Mouse (Mus musculus): ENCODE results near the gene Exosc6. TPM values are rescaled to one million over a fixed set of nuclear protein-coding genes. Genes with fewer than 3 reads are reported as not detected.

Gene Exosc6
- polyA plus RNA-seq, 1 experiment: 5.0 TPM

DNA sequence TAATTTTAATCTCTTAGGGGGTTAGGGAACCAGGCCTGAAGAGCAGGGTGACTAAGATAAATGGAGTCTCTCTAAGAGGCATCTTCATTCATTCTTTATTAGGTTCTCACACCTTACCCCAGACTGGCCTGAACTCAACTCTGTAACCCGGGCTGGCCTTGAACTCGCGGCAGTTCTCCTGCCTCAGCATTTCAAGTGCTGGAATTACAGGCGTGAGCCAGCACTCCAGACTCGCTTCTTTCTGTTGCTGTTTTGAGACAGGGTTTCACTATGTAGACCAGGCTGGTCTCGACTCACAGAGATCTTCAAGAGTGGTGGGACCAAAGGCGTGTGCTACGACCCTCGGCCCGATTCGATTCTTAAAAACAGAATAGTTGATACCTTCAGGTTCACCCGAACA lies 21.9 kb upstream of the Exosc6 start:
- Histone ChIP-seq H3K4me1 (ENCODE audit: control insufficient read depth) (peaks cover 49% of the 10 kb centered on the region), H3K4me3 (replicated peaks) (peak overlapping the region; percentile 97)
- no peak for TF ChIP-seq GATA1 (IDR thresholded peaks at IDR 0.05; ENCODE audit: low read length)
- no peak for TF ChIP-seq TAL1 (IDR thresholded peaks at IDR 0.05; ENCODE audit: low read length)

DNA sequence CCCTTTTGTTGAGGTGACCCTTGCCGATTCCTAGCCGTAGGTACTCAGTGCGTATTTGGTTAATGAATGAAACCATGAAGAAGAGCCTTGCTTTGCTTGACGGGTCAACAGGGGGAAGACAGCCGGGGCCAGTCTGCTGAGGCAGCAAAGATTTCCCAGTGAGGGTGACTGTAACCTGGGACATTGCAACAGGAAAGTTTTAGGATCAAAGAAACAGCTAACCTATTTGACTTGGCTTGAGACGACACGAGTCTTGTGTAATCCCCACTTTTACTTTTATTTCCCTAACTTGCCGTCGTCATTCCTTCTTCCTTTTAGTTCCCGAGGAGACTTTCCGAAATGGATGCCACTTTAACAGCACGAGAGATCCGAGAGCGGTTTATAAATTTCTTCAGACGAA lies 19.5 kb upstream of the Exosc6 start:
- H3K27me3 ChIP-seq (ENCODE audit: control insufficient read depth): peaks cover 1% of the 10 kb centered on the region
- peaks cover 72% of the 10 kb centered on the region for H3K36me3 ChIP-seq (ENCODE audit: control insufficient read depth)
- H3K4me1 ChIP-seq (ENCODE audit: control insufficient read depth): peaks cover 37% of the 10 kb centered on the region
- no peaks in the 10 kb centered on the region; the same call in 1 of the 2 replicates for H3K9me3 ChIP-seq (ENCODE audit: control insufficient read depth, low read length)
- peak overlapping the region; percentile 10 for H3K4me3 ChIP-seq (replicated peaks)
- TF ChIP-seq GATA1 (IDR thresholded peaks at IDR 0.05; ENCODE audit: low read length) (no peak), TAL1 (IDR thresholded peaks at IDR 0.05; ENCODE audit: low read length) (no peak)

More for the DNA sequence above, 21.9 kb upstream of the Exosc6 start:
- Histone ChIP-seq H3K27me3 (ENCODE audit: control insufficient read depth) (peaks cover 3% of the 10 kb centered on the region), H3K9me3 (ENCODE audit: control insufficient read depth, low read length) (no peaks in the 10 kb centered on the region; the same call in 1 of the 2 replicates), H3K36me3 (ENCODE audit: control insufficient read depth) (peaks cover 49% of the 10 kb centered on the region)

DNA sequence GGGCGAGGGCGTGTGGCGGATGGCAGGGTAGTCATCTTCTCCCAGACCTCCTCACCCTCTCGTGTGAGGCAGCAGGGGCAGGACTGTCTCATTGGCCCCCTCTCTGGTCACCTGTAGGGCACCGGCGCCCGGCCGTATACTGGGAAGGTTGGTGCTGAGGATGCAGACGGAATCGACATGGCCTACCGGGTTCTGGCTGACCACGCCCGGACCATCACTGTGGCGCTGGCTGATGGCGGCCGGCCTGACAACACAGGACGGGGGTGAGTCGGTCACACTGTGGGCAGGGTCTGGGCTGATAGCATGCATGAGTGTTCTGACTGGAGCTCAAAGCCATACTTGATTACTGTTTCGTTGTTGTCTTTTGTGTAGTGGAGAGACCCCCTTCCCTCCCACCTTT lies 13.6 kb upstream of the Exosc6 start:
- Histone ChIP-seq H3K36me3 (ENCODE audit: control insufficient read depth) (peaks cover 100% of the 10 kb centered on the region), H3K27me3 (ENCODE audit: control insufficient read depth) (no peaks in the 10 kb centered on the region; the same call in 1 of the 2 replicates), H3K4me1 (ENCODE audit: control insufficient read depth) (peaks cover 5% of the 10 kb centered on the region; the same call in 1 of the 2 replicates), H3K4me3 (replicated peaks) (no peak overlapping the region), H3K9me3 (ENCODE audit: control insufficient read depth, low read length) (no peaks in the 10 kb centered on the region)
- TF ChIP-seq GATA1 (IDR thresholded peaks at IDR 0.05; ENCODE audit: low read length): no peak
- no peak for TF ChIP-seq TAL1 (IDR thresholded peaks at IDR 0.05; ENCODE audit: low read length)

DNA sequence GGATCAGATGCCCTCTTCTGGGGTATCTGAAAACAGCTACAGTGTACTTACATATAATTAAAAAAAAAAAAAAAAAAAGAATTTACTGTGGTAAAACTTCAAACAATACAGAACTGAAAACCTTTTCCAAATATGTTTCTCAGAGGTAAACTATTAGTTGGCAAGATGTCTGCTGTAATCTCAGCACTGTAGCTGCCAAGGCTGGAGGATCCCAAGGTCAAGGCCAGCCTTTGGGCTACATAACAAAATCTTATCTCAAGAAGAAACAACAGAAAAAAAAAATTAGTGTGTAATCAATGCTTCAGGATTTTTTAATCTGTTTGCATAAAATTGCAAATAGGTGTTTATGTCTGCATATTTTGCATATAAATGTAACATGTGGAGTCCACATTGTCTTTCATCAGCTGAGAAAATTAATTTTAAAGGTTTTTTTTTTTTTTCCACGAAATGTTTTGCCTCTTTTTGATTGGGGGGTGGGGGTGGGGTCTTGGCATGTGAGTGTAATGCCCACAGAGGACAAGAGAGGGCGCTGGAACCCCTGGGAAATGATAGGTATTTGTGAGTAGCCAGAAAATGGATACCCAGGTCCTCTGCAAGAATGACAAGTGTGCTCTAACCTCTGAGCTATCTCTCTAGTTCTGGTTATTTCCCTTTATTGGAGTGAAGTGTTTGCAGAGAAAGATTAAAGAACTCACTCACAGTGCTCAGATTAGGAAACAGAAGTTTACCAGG lies 12.0 kb upstream of the Exosc6 start:
- no peak for TF ChIP-seq GATA1 (IDR thresholded peaks at IDR 0.05; ENCODE audit: low read length)
- TF ChIP-seq TAL1 (IDR thresholded peaks at IDR 0.05; ENCODE audit: low read length): no peak
- peaks cover 3% of the 10 kb centered on the region; the same call in 1 of the 2 replicates for H3K4me1 ChIP-seq (ENCODE audit: control insufficient read depth)
- no peaks in the 10 kb centered on the region; the same call in 1 of the 2 replicates for H3K27me3 ChIP-seq (ENCODE audit: control insufficient read depth)
- H3K9me3 ChIP-seq (ENCODE audit: control insufficient read depth, low read length): no peaks in the 10 kb centered on the region
- peaks cover 100% of the 10 kb centered on the region for H3K36me3 ChIP-seq (ENCODE audit: control insufficient read depth)
- H3K4me3 ChIP-seq (replicated peaks): no peak overlapping the region

DNA sequence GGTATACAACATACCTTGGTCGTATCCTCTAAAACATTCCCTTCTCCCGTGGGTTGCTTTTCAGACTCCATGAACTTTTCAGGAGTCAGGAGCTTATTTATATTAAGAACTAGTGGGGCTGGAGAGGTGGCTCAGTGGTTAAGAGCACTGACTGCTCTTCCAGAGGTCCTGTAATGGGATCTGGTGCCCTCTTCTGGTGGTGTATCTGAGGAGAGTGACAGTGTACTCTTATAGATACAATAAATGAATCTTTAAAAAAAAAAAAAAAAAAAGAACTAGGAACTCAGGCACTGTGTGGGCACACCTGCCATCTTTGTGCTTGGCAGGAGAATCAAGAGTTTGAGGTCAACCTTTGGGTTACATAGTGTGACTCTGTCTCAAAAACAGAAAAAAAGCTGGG lies 7.4 kb upstream of the Exosc6 start:
- no peaks in the 10 kb centered on the region for H3K4me1 ChIP-seq (ENCODE audit: control insufficient read depth)
- peaks cover 100% of the 10 kb centered on the region for H3K36me3 ChIP-seq (ENCODE audit: control insufficient read depth)
- H3K4me3 ChIP-seq (replicated peaks): no peak overlapping the region
- H3K27me3 ChIP-seq (ENCODE audit: control insufficient read depth): no peaks in the 10 kb centered on the region
- no peaks in the 10 kb centered on the region for H3K9me3 ChIP-seq (ENCODE audit: control insufficient read depth, low read length)
- TF ChIP-seq TAL1 (IDR thresholded peaks at IDR 0.05; ENCODE audit: low read length): no peak
- TF ChIP-seq GATA1 (IDR thresholded peaks at IDR 0.05; ENCODE audit: low read length): no peak

DNA sequence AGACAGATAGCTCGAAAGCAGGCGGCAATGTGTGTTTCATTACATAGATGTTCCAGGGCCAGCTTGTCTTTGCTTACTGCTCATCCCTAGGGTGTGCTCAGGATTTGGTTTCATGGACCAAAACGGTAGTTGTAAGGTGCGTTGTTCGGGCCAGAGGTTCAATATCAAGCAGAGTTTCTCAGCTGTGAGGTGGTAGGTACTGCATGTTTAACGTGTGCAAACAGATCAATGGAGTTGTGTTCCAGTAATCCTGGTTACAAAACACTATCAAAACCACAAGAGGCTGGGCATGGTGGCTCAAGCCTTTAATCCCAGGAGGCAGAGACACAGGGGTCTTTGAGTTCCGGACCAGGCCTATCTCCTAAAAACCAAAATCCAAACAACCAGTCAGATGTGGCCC lies 7.0 kb upstream of the Exosc6 start:
- H3K4me3 ChIP-seq (replicated peaks): no peak overlapping the region

DNA sequence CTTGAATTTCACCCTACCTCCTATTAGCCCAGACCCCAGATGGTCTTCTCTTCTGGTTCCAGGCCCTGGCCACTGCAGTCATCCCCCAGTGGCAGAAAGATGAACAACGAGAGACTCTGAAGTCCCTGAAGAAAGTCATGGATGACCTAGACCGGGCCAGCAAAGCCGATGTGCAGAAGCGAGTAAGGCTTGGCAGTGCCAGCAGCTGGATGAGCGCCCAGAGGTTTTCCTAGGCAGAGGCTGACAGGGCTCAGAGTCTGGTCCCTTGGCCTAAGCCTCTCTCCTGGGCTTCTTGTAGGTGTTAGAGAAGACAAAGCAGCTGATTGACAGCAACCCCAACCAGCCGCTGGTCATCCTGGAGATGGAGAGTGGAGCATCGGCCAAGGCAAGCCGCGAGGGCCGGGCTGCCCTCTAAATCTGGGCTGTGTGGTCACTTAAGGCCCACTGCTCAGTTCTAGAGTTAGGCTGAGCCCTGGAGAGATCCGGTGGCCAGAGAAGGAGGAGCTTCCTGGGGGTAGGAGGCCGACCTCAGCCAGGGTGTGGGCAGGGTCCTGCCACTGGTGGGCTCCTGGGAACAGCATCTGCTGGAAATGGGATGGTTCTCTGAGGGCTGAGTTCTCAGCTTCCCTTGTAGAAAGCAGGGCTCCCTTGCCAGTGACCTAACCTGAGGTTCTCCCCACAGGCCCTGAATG lies 2.2 kb upstream of the Exosc6 start:
- Histone ChIP-seq H3K4me1 (ENCODE audit: control insufficient read depth) (peaks cover 43% of the 10 kb centered on the region), H3K9me3 (ENCODE audit: control insufficient read depth, low read length) (no peaks in the 10 kb centered on the region), H3K4me3 (replicated peaks) (no peak overlapping the region), H3K36me3 (ENCODE audit: control insufficient read depth) (peaks cover 92% of the 10 kb centered on the region), H3K27me3 (ENCODE audit: control insufficient read depth) (no peaks in the 10 kb centered on the region)
- no peak for TF ChIP-seq TAL1 (IDR thresholded peaks at IDR 0.05; ENCODE audit: low read length)
- no peak for TF ChIP-seq GATA1 (IDR thresholded peaks at IDR 0.05; ENCODE audit: low read length)

More for the DNA sequence above, 7.0 kb upstream of the Exosc6 start:
- Histone ChIP-seq H3K9me3 (ENCODE audit: control insufficient read depth, low read length) (no peaks in the 10 kb centered on the region), H3K36me3 (ENCODE audit: control insufficient read depth) (peaks cover 100% of the 10 kb centered on the region), H3K4me1 (ENCODE audit: control insufficient read depth) (peaks cover 1% of the 10 kb centered on the region; the same call in 1 of the 2 replicates), H3K27me3 (ENCODE audit: control insufficient read depth) (no peaks in the 10 kb centered on the region)
- no peak for TF ChIP-seq TAL1 (IDR thresholded peaks at IDR 0.05; ENCODE audit: low read length)
- TF ChIP-seq GATA1 (IDR thresholded peaks at IDR 0.05; ENCODE audit: low read length): no peak

DNA sequence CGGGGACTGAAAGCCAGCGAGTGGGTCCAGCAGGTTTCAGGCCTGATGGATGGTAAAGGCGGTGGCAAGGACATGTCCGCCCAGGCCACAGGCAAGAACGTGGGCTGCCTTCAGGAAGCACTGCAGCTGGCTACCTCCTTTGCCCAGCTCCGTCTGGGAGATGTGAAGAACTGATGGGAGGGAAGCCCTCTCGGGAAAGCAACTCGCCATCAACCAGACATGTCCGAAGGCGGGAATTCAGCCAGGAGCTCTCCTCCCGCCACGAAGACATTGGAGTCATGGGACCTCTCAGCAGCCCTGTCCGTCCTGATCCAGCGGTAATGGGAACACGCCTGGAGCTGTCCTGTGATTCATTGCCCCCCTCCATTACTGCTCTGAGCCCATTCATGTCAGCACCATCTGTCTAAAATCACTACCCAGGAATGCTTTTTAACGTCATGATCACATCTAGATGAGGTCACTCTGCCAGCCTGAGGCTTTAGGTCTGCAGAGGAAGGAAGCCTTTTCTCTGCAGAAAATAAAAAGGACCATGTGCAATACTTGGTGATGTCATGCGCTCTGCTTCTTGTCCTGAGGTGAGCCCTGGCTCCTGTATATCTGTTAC lies 1.0 kb upstream of the Exosc6 start:
- H3K4me1 ChIP-seq (ENCODE audit: control insufficient read depth): peaks cover 51% of the 10 kb centered on the region
- no peaks in the 10 kb centered on the region for H3K27me3 ChIP-seq (ENCODE audit: control insufficient read depth)
- H3K36me3 ChIP-seq (ENCODE audit: control insufficient read depth): peaks cover 83% of the 10 kb centered on the region
- TF ChIP-seq TAL1 (IDR thresholded peaks at IDR 0.05; ENCODE audit: low read length) (no peak), GATA1 (IDR thresholded peaks at IDR 0.05; ENCODE audit: low read length) (no peak)
- no peak overlapping the region for H3K4me3 ChIP-seq (replicated peaks)
- H3K9me3 ChIP-seq (ENCODE audit: control insufficient read depth, low read length): no peaks in the 10 kb centered on the region

DNA sequence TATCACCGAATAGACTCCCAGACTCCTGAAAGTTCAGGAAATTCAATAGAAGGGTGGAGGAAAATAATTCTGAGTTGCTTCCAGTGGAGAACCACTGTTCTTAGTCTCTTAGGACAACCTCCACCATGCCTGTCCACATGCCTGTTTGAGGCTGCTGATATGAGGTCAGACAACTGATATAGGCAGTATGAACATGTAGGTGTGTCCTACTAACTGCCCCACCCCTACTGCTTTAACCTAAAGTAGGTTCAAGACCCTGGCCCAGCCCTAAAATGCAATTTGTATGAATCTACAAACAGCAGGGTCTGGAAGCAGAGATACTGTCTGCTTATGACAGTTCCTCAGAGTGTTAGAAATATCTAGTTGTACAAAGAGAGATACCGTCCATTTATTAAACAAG lies 478 bp upstream of the Exosc6 start:
- no peak for TF ChIP-seq TAL1 (IDR thresholded peaks at IDR 0.05; ENCODE audit: low read length)
- TF ChIP-seq GATA1 (IDR thresholded peaks at IDR 0.05; ENCODE audit: low read length): no peak
- Histone ChIP-seq H3K9me3 (ENCODE audit: control insufficient read depth, low read length) (no peaks in the 10 kb centered on the region), H3K4me3 (replicated peaks) (peak overlapping the region; percentile 89), H3K4me1 (ENCODE audit: control insufficient read depth) (peaks cover 57% of the 10 kb centered on the region), H3K27me3 (ENCODE audit: control insufficient read depth) (no peaks in the 10 kb centered on the region), H3K36me3 (ENCODE audit: control insufficient read depth) (peaks cover 77% of the 10 kb centered on the region)
